Mouse (Mus musculus): ENCODE data around the gene Ambra1. TPM values are rescaled to one million over a fixed set of nuclear protein-coding genes. Genes with fewer than 3 reads are reported as not detected.
"Not testable (repeated sequence)": the region's sequence is repeated elsewhere in the genome, so short reads cannot be mapped to it uniquely, and the experiment has no call there.

Gene Ambra1
- total RNA-seq (2017) = 21.6 and 28.8 TPM in 2 replicates

DNA sequence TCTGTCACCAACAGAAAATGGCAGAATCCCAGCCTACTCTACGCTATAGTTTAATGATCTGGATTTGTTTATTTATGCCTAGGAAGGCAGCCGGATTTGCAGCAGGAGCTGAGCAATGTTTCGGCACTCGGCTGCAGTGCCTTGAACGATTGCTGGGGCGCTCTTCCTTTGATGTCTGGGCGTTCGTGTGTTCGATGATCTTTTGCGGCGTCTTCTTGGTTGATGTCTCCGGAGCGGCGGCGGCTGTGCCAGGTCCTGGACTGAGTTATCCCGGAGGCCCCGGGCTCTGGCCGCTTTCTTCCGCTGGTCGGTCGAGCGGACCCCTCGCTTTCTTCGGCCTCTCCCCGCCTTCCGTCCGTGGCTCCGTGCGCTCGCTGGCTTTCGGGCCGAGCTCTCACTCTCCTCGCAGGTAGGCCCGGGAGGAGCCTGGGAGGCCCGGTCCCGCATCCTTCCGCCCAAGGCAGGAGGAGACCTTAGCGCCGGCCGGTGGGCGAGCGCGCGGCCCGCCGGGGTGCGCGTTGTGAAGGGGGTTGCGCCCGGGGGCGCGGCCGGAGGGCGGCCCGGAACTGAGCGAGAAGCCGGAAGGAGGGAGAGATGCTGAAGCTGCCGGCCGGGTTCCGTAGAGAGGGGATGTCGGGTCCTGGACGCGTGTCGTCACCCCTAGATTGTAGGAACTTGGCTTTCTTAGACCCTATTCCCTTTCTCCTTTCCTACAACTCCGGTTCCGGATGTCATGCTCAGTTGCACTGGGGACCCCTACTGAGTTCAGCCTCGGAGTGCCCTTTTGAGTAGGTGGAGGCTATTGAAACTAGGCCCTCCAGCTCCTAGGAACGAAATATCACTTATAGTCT lies at the start of gene Ambra1:
Ambra1 (plus strand) TSS at position 164 of the 851 bp plus-strand sequence.
- peak; percentile 96 for ATAC-seq (replicated peaks; ENCODE audit: low read depth, poor library complexity, severe bottlenecking)

- ATAC-seq (replicated peaks; ENCODE audit: low read depth, poor library complexity, severe bottlenecking) = peak; percentile 80
Observed at GRCm38 (mm10) chr2:91682850-91683249, 47.1 kb upstream of the Ambra1 start.

DNA sequence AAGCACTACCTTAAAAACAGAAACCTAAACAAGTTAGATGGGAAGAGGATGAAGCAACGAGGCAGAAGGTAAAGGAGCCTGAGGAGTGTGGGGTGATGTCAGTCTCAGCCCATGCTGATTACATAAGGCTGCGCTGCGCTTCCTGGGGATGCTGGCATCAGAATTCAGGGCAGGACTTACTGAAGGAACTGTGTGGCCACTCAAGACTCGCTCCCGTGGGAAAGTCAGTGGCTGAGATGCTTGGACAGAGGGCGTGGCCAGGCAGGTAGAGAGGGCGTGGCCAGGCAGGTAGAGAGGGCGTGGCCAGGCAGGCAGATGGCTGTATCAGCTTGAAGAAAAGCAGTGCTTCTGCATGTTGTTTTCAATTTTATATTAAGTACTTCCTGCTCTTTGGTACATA lies 46.0 kb upstream of the Ambra1 start:
- no peak for ATAC-seq (replicated peaks; ENCODE audit: low read depth, poor library complexity, severe bottlenecking)

GRCm38 (mm10) chr2:91689452-91689851 lies 40.5 kb upstream of the Ambra1 start:
- ATAC-seq (replicated peaks; ENCODE audit: low read depth, poor library complexity, severe bottlenecking) = no peak

DNA sequence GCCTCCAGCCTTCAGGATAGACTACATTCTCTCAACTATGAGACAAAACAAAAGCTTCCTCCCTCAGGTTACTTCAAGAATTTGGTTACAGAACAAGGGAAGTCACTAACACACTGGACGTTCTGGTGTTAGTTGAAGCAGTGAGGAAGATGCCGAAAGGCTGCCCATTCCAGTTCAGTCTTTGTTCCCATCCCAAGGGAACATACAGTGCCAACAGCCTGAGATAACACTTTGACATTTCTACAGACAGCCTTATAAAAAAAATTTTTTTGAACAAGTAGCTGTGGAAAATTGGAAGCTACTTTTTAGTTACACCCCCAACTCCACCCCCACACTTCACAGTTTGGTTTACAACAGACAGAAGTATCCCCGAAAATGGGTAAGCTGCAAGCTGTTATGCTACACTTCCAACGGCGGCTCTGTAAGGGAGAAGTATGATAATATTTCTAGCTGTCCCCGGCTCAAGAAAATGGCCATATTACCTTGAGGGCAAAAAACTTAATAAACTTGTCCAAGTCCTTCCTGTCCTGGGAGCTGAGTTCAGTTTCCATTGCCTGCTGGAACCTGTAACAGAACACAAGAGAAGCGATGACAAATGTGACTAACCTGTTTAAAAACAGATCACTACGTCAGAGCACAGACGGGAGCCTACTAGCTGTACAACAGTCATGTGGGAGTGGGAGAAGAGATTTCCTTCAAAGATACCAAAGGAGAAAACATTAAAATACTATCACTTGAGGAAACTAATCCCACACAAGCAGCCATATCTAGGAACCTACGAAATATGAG lies 34.3 kb upstream of the Ambra1 start:
- no peak for ATAC-seq (replicated peaks; ENCODE audit: low read depth, poor library complexity, severe bottlenecking)

GRCm38 (mm10) chr2:91696225-91696590 lies 33.7 kb upstream of the Ambra1 start:
- ATAC-seq (replicated peaks; ENCODE audit: low read depth, poor library complexity, severe bottlenecking) = peak; percentile 45

DNA sequence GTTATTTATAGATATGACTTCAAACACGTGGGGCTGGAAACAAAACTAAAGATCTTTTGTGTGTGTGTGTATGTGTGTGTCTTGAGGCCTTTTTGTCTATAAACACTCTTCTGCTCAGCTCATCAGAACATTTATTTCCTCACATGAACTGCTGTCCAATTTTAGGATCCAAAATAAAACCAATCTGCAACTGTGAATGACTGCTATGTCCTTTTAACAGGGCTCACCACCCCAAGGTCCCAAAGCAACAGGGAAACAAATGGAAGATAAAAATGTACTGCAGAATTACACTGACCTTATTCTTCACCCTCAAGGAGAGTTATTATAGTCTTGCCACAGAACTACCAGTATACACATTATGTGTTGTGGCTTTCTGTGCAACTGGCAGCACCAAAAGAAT lies 30.7 kb upstream of the Ambra1 start:
- ATAC-seq (replicated peaks; ENCODE audit: low read depth, poor library complexity, severe bottlenecking) = no peak

- ATAC-seq (replicated peaks; ENCODE audit: low read depth, poor library complexity, severe bottlenecking) = no peak
Observed at GRCm38 (mm10) chr2:91701366-91701765, 28.6 kb upstream of the Ambra1 start.

GRCm38 (mm10) chr2:91705736-91706135 lies 24.2 kb upstream of the Ambra1 start:
- no peak for ATAC-seq (replicated peaks; ENCODE audit: low read depth, poor library complexity, severe bottlenecking)

GRCm38 (mm10) chr2:91706456-91706855 lies 23.5 kb upstream of the Ambra1 start:
- ATAC-seq (replicated peaks; ENCODE audit: low read depth, poor library complexity, severe bottlenecking) = no peak

GRCm38 (mm10) chr2:91708361-91708760 lies 21.6 kb upstream of the Ambra1 start:
- ATAC-seq (replicated peaks; ENCODE audit: low read depth, poor library complexity, severe bottlenecking) = no peak

DNA sequence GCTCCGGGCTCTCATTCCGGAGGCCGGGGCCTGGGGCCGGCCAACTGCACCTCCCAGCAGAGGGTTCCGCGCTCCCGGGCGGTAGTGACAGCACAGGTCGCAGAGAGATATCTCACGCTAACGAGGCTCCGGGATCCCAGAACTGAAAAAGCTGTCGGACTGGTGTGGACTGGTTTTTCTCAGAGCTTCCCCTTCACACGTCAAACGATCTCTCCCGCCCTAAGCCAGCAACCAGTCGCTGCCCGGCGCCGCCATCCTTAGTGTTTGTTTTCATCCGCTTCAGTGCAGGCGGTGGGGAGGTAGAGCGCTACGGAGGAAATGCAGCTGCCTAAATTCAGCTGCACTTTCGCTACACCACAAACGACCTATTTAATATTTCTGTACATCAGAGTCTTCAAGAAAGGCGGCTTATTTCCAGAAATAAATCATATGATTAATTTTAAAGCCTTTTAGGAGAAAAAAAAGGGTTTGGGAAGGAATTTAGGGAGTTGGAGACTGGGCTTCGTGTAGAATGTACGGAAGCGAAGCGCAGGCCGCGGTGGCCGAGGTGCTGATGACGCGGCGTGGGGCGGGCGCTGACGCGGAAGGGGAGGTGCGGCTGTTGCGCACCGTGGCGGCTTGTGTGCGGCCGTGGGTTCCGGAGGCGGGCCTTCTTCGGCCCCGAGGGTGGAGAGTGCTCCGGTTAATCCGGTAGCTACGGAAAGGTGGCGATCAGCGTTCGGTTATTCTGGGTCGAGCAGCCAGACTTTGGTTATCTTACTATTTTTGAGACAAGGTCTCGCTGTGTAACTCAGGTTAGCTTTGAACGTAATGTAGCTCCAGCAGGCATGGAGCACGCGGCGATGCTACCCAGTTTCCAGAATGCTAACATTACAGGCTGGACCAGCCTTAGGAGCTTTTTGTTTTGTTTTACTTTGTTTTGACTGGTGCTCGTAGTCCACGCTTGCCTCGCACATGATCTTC lies 19.4 kb upstream of the Ambra1 start, which contains the start of the genes Atg13 and Harbi1:
Atg13 (minus strand) TSS at position 305 of the 963 bp plus-strand sequence.
Harbi1 (plus strand) TSS at position 581 of the 963 bp plus-strand sequence.
- peak; percentile 97 for ATAC-seq (replicated peaks; ENCODE audit: low read depth, poor library complexity, severe bottlenecking)

DNA sequence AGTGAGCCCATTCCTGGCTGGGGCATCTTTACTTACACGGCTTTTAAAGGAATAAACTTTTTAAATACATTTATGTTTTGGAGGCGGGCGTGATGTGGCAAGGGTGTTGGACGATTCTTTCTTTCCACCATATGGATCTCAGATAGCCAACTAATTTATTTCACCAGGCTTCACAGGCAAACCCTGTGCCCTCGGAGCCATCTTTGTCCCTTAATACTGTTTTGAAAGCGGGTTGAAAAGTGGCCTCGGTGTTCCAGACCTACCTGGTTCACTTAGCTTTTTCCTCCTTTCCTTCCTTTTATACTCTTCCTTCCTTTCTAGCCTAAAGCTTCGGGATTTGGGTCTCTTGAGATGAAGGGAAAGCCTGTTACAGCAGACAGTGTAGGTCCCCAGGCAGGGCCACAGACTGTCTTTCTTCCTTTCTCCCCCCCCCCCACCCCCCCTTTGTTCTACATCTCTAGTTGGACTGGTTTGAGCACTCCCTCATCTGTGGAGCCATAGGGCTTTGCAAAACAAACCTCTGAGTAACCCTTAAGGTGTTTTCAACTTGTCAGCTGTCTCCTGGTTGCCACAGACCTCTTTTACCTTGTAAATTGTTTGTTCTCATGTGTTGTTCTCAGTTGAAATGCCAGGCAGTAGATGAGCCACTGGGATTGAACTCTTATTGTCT lies 18.5 kb upstream of the Ambra1 start:
- ATAC-seq (replicated peaks; ENCODE audit: low read depth, poor library complexity, severe bottlenecking) = no peak

DNA sequence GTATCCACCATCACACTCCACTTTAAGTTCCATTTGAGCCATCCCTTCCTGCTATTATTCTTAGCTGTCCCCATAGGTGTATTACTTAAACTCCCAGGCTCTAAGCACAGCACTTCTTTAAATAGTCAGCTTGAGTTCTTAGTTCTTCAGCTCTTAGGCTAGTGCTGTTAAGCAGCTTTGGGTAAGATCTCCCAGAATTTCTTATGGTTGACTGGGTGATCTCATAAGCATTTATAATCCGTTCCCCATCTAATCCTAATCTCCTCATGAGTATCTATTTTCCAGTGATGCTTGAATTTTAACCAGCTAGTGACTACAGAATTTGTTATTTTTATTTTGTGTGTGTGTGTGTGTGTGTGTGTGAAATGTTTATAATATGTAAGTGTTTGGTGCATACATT lies 15.0 kb upstream of the Ambra1 start:
- no peak for ATAC-seq (replicated peaks; ENCODE audit: low read depth, poor library complexity, severe bottlenecking)

GRCm38 (mm10) chr2:91718276-91718675 lies 11.7 kb upstream of the Ambra1 start:
- no peak for ATAC-seq (replicated peaks; ENCODE audit: low read depth, poor library complexity, severe bottlenecking)

DNA sequence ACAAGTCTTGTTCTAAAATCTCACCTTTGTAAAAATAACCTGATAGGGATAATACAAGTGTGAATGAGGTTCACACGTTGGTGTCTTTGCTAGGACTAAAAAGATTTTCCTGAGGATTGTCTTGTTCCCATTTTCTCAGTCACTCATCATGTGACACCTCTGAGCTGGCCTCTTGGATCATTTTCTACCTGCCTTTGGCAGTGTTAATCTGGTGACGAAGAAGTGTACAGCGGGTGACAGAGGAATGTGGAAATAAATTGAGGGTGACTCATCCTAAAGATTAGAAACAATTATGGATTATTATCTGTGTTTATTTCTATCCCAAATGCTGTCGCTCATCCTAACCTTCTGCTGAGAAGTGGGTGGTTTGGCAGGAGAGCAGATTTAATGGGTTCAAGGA lies 6.6 kb upstream of the Ambra1 start:
- no peak for ATAC-seq (replicated peaks; ENCODE audit: low read depth, poor library complexity, severe bottlenecking)

DNA sequence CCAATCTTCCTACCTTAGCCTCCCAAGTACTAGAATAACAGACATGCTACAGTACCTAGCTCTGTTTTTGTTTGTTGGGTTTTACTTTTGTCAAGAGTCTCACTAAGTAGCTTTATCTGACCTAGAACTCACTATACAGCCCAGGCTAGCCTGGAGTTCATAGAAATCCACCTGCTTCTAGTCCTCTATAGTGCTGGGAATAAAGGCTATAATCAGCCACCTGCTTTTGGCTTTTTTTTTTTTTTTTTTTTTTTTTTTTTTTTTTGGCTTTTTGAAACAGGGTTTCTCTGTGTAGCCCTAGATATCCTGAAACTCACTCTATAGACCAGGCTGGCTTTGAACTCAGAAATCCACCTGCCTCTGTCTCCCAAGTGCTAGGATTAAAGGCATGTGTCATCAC lies 6.0 kb upstream of the Ambra1 start:
- ATAC-seq (replicated peaks; ENCODE audit: low read depth, poor library complexity, severe bottlenecking) = no peak

DNA sequence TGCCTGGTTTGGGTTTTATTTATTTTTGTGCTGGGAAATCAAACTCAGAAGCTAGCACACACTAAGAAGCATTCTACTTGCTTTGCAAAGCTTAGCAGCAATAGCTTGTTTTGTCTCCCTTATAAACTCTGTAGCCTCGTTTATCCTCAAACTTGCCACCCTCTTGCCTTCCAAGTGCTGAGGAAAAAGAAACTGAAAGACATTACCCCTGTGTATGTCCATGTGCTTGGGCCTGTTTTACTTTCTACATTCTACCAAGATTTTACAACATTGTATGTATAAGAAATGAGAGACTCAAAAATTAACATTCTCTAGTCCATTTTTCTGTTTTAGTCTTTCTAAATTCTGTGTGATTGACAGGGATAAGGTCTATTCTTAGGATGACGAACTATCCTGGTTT lies 5.2 kb upstream of the Ambra1 start:
- no peak for ATAC-seq (replicated peaks; ENCODE audit: low read depth, poor library complexity, severe bottlenecking)

- ATAC-seq (replicated peaks; ENCODE audit: low read depth, poor library complexity, severe bottlenecking) = not testable (repeated sequence)
Observed at GRCm38 (mm10) chr2:91725476-91725875, 4.5 kb upstream of the Ambra1 start.

All from common myeloid progenitor, adult 5-6 weeks (primary cell).